Mouse (Mus musculus): ENCODE data around the gene Kctd18. TPM values are rescaled to one million over a fixed set of nuclear protein-coding genes. Genes with fewer than 3 reads are reported as not detected.

The Kctd18 gene
- total RNA-seq, 2 experiments from 2014 or later = 6.5 to 8.6 TPM

- intact Hi-C loops (cut with DNase I) = no loop called here
Measured at GRCm38 (mm10) chr1:57917342-57917741, 101.4 kb downstream of the Kctd18 start.

DNA sequence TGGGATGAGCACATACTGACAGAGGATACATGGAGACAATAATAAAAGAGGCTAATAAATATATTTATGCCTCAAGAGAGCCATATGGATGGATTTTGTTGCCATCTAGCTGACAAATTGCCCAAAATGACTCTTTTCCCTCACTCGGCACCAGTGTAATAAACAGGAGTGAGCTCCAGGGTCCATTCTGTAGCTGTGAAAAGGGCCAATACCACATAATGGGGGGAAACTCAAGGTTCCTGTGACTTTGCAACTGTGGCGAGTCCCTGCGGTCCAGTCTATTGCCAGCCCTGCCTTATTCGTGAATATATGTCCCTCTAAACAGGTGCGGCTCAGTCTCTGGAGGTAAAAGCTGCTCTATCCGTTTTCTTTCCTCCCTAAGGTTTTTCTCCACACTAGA is 107.2 kb downstream of the Kctd18 start:
- intact Hi-C loops (cut with DNase I) = no loop called here

More at GRCm38 (mm10) chr1:57917342-57917741, 101.4 kb downstream of the Kctd18 start:
- DNase-seq (ENCODE audit: low spot score) = no peak

DNA sequence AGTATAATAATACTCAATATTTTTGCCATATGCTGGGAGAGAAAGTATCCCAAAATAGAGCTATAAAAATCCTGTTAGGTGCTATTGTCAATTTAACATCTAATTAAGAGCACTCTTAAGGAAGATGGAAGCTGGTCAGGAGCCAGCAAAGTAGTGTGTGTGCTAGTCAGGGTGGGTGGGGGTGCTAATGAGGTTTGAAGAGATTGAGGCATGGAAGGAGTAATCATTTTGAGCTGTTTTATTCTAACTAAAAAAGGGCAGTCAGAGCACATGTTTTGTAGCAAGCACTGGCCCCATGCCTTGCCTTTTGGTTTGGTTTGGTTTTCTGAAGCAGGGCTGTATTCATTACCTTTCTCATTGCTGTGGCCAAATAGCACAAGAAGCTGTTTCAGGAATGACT is 112.4 kb downstream of the Kctd18 start:
- no peak for DNase-seq (ENCODE audit: low spot score)
- intact Hi-C loops (cut with DNase I) = no loop called here

More for the DNA sequence above, 107.2 kb downstream of the Kctd18 start:
- no peak for DNase-seq (ENCODE audit: low spot score)

DNA sequence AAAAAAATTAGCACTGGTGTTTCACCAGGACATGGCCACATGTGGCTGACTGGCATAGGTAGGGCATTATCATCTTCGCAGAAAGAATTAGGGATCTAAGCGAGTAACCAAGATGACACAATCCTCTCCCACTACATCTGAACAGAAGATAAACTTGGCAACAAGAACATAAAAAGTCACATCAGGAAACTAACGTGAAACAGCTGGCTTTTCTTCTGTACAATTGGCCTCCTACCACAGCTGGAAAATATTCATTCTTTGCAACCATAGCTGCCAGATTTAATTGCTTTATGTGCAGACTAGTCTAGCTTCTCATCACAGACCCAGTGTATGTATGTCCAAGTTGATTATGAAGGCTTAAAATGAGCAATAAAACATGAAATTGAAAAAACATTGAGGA is 112.8 kb downstream of the Kctd18 start:
- DNase-seq (ENCODE audit: low spot score) = no peak
- intact Hi-C loops (cut with DNase I) = no loop called here

Other genes starting within 250 kb of the Kctd18 start
- 1 to 10 TPM; 8.6 to 9.1 TPM for gene Spats2l, start 244.8 kb downstream of the Kctd18 start, total RNA-seq (2021)
- 1 to 10 TPM; 3.4 to 3.6 TPM for gene Sgo2a, start 23.0 kb downstream of the Kctd18 start, total RNA-seq (2021)
- 1 to 10 TPM; 6.3 to 6.5 TPM for gene Aox1, start 11.0 kb upstream of the Kctd18 start, total RNA-seq (2021)
- gene Aox3, start 94.2 kb upstream of the Kctd18 start, total RNA-seq (2021) = under 1 TPM; 0.70 to 0.73 TPM
- not detected for gene Aox4, start 191.4 kb upstream of the Kctd18 start, total RNA-seq (2021)

Data from heart, postnatal 25 days (tissue).